Mouse (Mus musculus) midbrain, postnatal 0 days (tissue): ENCODE results near the gene Nkx1-2. TPM values are rescaled to one million over a fixed set of nuclear protein-coding genes. Genes with fewer than 3 reads are reported as not detected.

ENCODE experiments used
- ATAC-seq: fragments of 200-750 bp; cut with Nextera tagmentation; 2 replicates; pipeline ENCODE4 v1.8.0; 2017; ENCODE audit warnings: moderate number of reproducible peaks, mild to moderate bottlenecking, moderate TSS enrichment, moderate library complexity; ENCODE audit not compliant: low FRiP score
- DNase-seq: peaks from one replicate; pipeline ENCODE4 v3.0.0-alpha.2; 2015; ENCODE audit warnings: low spot score
- H3K27ac ChIP-seq: fragments of 300-500 bp; sonication (generic); 2 replicates; pipeline ENCODE4 v1.5.1; 2014; ENCODE audit warnings: low read depth, mild to moderate bottlenecking, low read length, mixed read lengths
- H3K27me3 ChIP-seq: fragments of 300-500 bp; sonication (generic); 2 replicates; pipeline ENCODE4 v1.6.1; 2014; ENCODE audit warnings: low read length, control low read depth, mixed read lengths; ENCODE audit not compliant: insufficient read depth
- H3K36me3 ChIP-seq: fragments of 300-500 bp; sonication (generic); 2 replicates; pipeline ENCODE4 v1.6.1; 2014; ENCODE audit warnings: low read length, control low read depth, mixed read lengths; ENCODE audit not compliant: insufficient read depth
- H3K4me1 ChIP-seq: fragments of 300-500 bp; sonication (generic); 2 replicates; pipeline ENCODE4 v1.6.1; 2014; ENCODE audit warnings: mild to moderate bottlenecking, control low read depth, antibody characterized with exemption, low read length, mixed read lengths; ENCODE audit not compliant: insufficient read depth
- H3K4me2 ChIP-seq: fragments of 300-500 bp; sonication (generic); 2 replicates; pipeline ENCODE4 v1.6.1; 2014; ENCODE audit warnings: low read depth, mild to moderate bottlenecking, low read length, mixed read lengths; ENCODE audit not compliant: poor library complexity, severe bottlenecking
- H3K4me3 ChIP-seq: fragments of 300-500 bp; sonication (generic); 2 replicates; pipeline ENCODE4 v1.5.1; 2014; ENCODE audit warnings: low read depth, mild to moderate bottlenecking, low read length, moderate library complexity
- H3K9ac ChIP-seq: fragments of 300-500 bp; sonication (generic); replicated peaks from 2 replicates; pipeline ENCODE4 v1.6.1; 2014; ENCODE audit warnings: mild to moderate bottlenecking, low read length, moderate library complexity, mixed read lengths; ENCODE audit not compliant: poor library complexity, severe bottlenecking
- H3K9me3 ChIP-seq: fragments of 300-500 bp; sonication (generic); 2 replicates; pipeline ENCODE4 v1.6.1; 2016; ENCODE audit warnings: low read length, control low read depth
- CTCF ChIP-seq: IDR thresholded peaks from 2 replicates; pipeline ENCODE4 v1.5.1; 2016; ENCODE audit warnings: antibody characterized with exemption, mild to moderate bottlenecking
- WGBS: fragments of 180-500 bp; shearing (Covaris S2); extraction: QIAGEN DNeasy Blood & Tissue Kit; methylation state at CpG from one replicate; pipeline ENCODE4 v1.1.7; 2014; 5-methylcytosine and 5-hydroxymethylcytosine counted together
- polyA plus RNA-seq: library from polyadenylated mRNA; unstranded; fragments of >200 nt; fragmentation: Nextera tagmentation; extraction: Ambion mirVana; gene quantifications from 2 replicates; pipeline ENCODE4 v1.2.1, GENCODE M21; 2015
- total RNA-seq: library from RNA; depleted of rRNA; stranded (reverse); fragments of >200 nt; gene quantifications from 2 replicates; pipeline ENCODE4 v1.2.3, GENCODE M21; 2014

Gene Nkx1-2
- total and polyA plus RNA-seq, 2 experiments from 2014 or later: 0.10 to 0.60 TPM

- H3K9me3 ChIP-seq: no peaks in the 10 kb centered on the region
- H3K27me3 ChIP-seq: no peaks in the 10 kb centered on the region
- no peaks in the 10 kb centered on the region for H3K4me1 ChIP-seq
- WGBS: 64% methylated on average over 5 of the region's 5 CpGs
- H3K4me2 ChIP-seq: no peak overlapping the region
- DNase-seq (no peak), ATAC-seq (no peak)
- no peak overlapping the region for H3K27ac ChIP-seq
- H3K36me3 ChIP-seq: no peaks in the 10 kb centered on the region
- no peak overlapping the region for H3K9ac ChIP-seq
- H3K4me3 ChIP-seq: no peak overlapping the region
- no peak for TF ChIP-seq CTCF
Measured at GRCm38 (mm10) chr7:132589610-132590009, 9.8 kb downstream of the Nkx1-2 start.

GRCm38 (mm10) chr7:132587167-132587566 is 12.3 kb downstream of the Nkx1-2 start:
- H3K4me2 ChIP-seq: no peak overlapping the region
- no peaks in the 10 kb centered on the region for H3K4me1 ChIP-seq
- no peak overlapping the region for H3K4me3 ChIP-seq
- H3K9me3 ChIP-seq: no peaks in the 10 kb centered on the region
- no peak overlapping the region for H3K9ac ChIP-seq
- H3K27ac ChIP-seq: no peak overlapping the region
- TF ChIP-seq CTCF: no peak
- H3K36me3 ChIP-seq: no peaks in the 10 kb centered on the region
- 79% methylated on average over 5 of the region's 5 CpGs for WGBS
- no peaks in the 10 kb centered on the region for H3K27me3 ChIP-seq
- DNase-seq: no peak
- ATAC-seq: no peak

- Histone ChIP-seq H3K9me3 (no peaks in the 10 kb centered on the region), H3K4me2 (no peak overlapping the region), H3K4me3 (no peak overlapping the region), H3K27me3 (no peaks in the 10 kb centered on the region), H3K36me3 (no peaks in the 10 kb centered on the region), H3K9ac (no peak overlapping the region), H3K4me1 (no peaks in the 10 kb centered on the region), H3K27ac (no peak overlapping the region)
- 67% methylated on average over 3 of the region's 3 CpGs for WGBS
- DNase-seq (no peak), ATAC-seq (no peak)
- no peak for TF ChIP-seq CTCF
Measured at GRCm38 (mm10) chr7:132585695-132586491, 13.5 kb downstream of the Nkx1-2 start.

- WGBS: 90% methylated on average over 2 of the region's 2 CpGs
- H3K9ac ChIP-seq: no peak overlapping the region
- H3K36me3 ChIP-seq: no peaks in the 10 kb centered on the region
- H3K4me1 ChIP-seq: no peaks in the 10 kb centered on the region
- no peak overlapping the region for H3K4me3 ChIP-seq
- ATAC-seq: no peak
- H3K27me3 ChIP-seq: no peaks in the 10 kb centered on the region
- no peak for DNase-seq
- H3K27ac ChIP-seq: no peak overlapping the region
- TF ChIP-seq CTCF: no peak
- no peaks in the 10 kb centered on the region for H3K9me3 ChIP-seq
- H3K4me2 ChIP-seq: no peak overlapping the region
Measured at GRCm38 (mm10) chr7:132581441-132581840, 18.0 kb downstream of the Nkx1-2 start.

- no peaks in the 10 kb centered on the region for H3K36me3 ChIP-seq
- DNase-seq: no peak
- no peak overlapping the region for H3K9ac ChIP-seq
- H3K9me3 ChIP-seq: no peaks in the 10 kb centered on the region
- no peak overlapping the region for H3K4me3 ChIP-seq
- no peaks in the 10 kb centered on the region for H3K4me1 ChIP-seq
- H3K4me2 ChIP-seq: no peak overlapping the region
- H3K27ac ChIP-seq: no peak overlapping the region
- no peak for TF ChIP-seq CTCF
- WGBS: 82% methylated on average over 6 of the region's 6 CpGs
- no peak for ATAC-seq
- H3K27me3 ChIP-seq: no peaks in the 10 kb centered on the region
Measured at GRCm38 (mm10) chr7:132580511-132580910, 18.9 kb downstream of the Nkx1-2 start.

- TF ChIP-seq CTCF: no peak
- H3K27me3 ChIP-seq: no peaks in the 10 kb centered on the region
- ATAC-seq (no peak), DNase-seq (no peak)
- WGBS: 54% methylated on average over 4 of the region's 4 CpGs
- no peak overlapping the region for H3K9ac ChIP-seq
- H3K27ac ChIP-seq: no peak overlapping the region
- no peaks in the 10 kb centered on the region for H3K36me3 ChIP-seq
- no peaks in the 10 kb centered on the region for H3K9me3 ChIP-seq
- no peaks in the 10 kb centered on the region for H3K4me1 ChIP-seq
- H3K4me2 ChIP-seq: no peak overlapping the region
- H3K4me3 ChIP-seq: no peak overlapping the region
Measured at GRCm38 (mm10) chr7:132576891-132577290, 22.5 kb downstream of the Nkx1-2 start.
